Mouse (Mus musculus): ENCODE results near the gene Exoc6.

The Exoc6 gene

GRCm38 (mm10) chr19:37579607-37580006 is 29.4 kb downstream of the Exoc6 start:
- DNase-seq (ENCODE audit: low spot score) = no peak

GRCm38 (mm10) chr19:37580438-37580837 is 30.2 kb downstream of the Exoc6 start:
- no peak for DNase-seq (ENCODE audit: low spot score)

GRCm38 (mm10) chr19:37585210-37585609 is 35.0 kb downstream of the Exoc6 start:
- DNase-seq (ENCODE audit: low spot score) = no peak

GRCm38 (mm10) chr19:37585684-37586083 is 35.5 kb downstream of the Exoc6 start:
- DNase-seq (ENCODE audit: low spot score) = no peak

- DNase-seq (ENCODE audit: low spot score) = no peak
Observed at GRCm38 (mm10) chr19:37590544-37590943, 40.3 kb downstream of the Exoc6 start.

GRCm38 (mm10) chr19:37601968-37602848 is 52.0 kb downstream of the Exoc6 start:
- DNase-seq (ENCODE audit: low spot score) = peak; percentile 65

GRCm38 (mm10) chr19:37609991-37610390 is 59.8 kb downstream of the Exoc6 start:
- DNase-seq (ENCODE audit: low spot score) = no peak

- DNase-seq (ENCODE audit: low spot score) = no peak
Observed at GRCm38 (mm10) chr19:37612893-37613292, 62.7 kb downstream of the Exoc6 start.

GRCm38 (mm10) chr19:37615039-37615630 is 64.9 kb downstream of the Exoc6 start:
- peak; percentile 30 for DNase-seq (ENCODE audit: low spot score)

GRCm38 (mm10) chr19:37647994-37648393 is 97.8 kb downstream of the Exoc6 start:
- DNase-seq (ENCODE audit: low spot score) = no peak

GRCm38 (mm10) chr19:37650526-37650925 is 100.3 kb downstream of the Exoc6 start:
- DNase-seq (ENCODE audit: low spot score) = no peak

GRCm38 (mm10) chr19:37654012-37654411 is 103.8 kb downstream of the Exoc6 start:
- no peak for DNase-seq (ENCODE audit: low spot score)

- DNase-seq (ENCODE audit: low spot score) = no peak
Observed at GRCm38 (mm10) chr19:37656441-37656840, 106.2 kb downstream of the Exoc6 start.

GRCm38 (mm10) chr19:37665256-37665655 is 115.0 kb downstream of the Exoc6 start:
- no peak for DNase-seq (ENCODE audit: low spot score)

- DNase-seq (ENCODE audit: low spot score) = no peak
Observed at GRCm38 (mm10) chr19:37667855-37668594, 117.8 kb downstream of the Exoc6 start.

GRCm38 (mm10) chr19:37668657-37669056 is 118.4 kb downstream of the Exoc6 start:
- DNase-seq (ENCODE audit: low spot score) = no peak

- no peak for DNase-seq (ENCODE audit: low spot score)
Observed at GRCm38 (mm10) chr19:37669486-37669885, 119.3 kb downstream of the Exoc6 start.

- no peak for DNase-seq (ENCODE audit: low spot score)
Observed at GRCm38 (mm10) chr19:37673393-37673792, 123.2 kb downstream of the Exoc6 start.

- no peak for DNase-seq (ENCODE audit: low spot score)
Observed at GRCm38 (mm10) chr19:37685281-37685680, 135.1 kb downstream of the Exoc6 start, which contains the start of gene Cyp26c1. Gene Cyp26c1, plus strand, starts transcription at chr19:37685581.

- DNase-seq (ENCODE audit: low spot score) = no peak
Observed at GRCm38 (mm10) chr19:37686347-37686746, 136.1 kb downstream of the Exoc6 start.

- DNase-seq (ENCODE audit: low spot score) = no peak
Observed at GRCm38 (mm10) chr19:37686941-37687850, 137.0 kb downstream of the Exoc6 start.

- DNase-seq (ENCODE audit: low spot score) = no peak
Observed at GRCm38 (mm10) chr19:37689478-37689877, 139.3 kb downstream of the Exoc6 start.

Measured in layer of hippocampus, adult 11-12 months (tissue).